26 mouse cellular contexts compared by ENCODE assay signal in the genomic region with DNA sequence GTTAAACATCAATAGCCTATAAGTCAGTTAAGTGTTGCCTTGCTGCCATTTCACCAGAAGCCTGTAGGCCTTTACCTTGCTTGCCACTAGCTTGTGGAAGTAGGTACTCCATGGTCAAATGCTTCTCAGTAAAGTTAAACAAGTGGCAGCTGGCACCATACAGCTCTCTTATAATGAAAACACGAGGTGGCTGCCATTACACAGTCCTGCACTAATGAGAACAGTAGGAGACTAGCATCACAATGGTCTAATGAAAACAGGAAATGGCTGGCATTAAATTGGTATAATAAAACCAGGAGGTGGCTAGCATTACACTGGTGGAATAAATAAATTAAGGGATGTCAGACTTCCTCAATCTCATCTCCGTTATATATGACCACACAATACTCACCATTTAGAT.
DNase-seq lines count a peak whose midpoint lies in the region; ATAC-seq and TF ChIP-seq lines count a peak whose summit lies in the region.
"Had no signal": no experiment of that assay in that cellular context is flagged by ENCODE, and none has a peak within 500 bp of the region (broad histone marks: within the 10 kb centered on the region; RNA-seq: fewer than 3 reads in every experiment).

No protein-coding gene starts in this region.

- no peak overlapping the region for H3K4me3 ChIP-seq in forebrain, embryonic 12.5 days (replicated peaks)
- no peak overlapping the region for H3K4me3 ChIP-seq in forebrain, embryonic 10.5 days
- H3K4me3 ChIP-seq in hindbrain, embryonic 15.5 days: no peak overlapping the region
- H3K4me3 ChIP-seq in hindbrain, postnatal 0 days (ENCODE audit: low read length): no peak overlapping the region
- H3K4me3 ChIP-seq: heart, embryonic 15.5 days; layer of hippocampus, adult 2 months; left cerebral cortex, adult 2 months; liver, embryonic 12.5 days had no signal

- no peak overlapping the region for H3K4me2 ChIP-seq in forebrain, embryonic 12.5 days
- no peak overlapping the region for H3K4me2 ChIP-seq in hindbrain, embryonic 15.5 days
- H3K4me2 ChIP-seq in hindbrain, postnatal 0 days (ENCODE audit: low read depth, low read length): no peak overlapping the region
- H3K4me2 ChIP-seq: heart, embryonic 15.5 days; liver, embryonic 12.5 days; midbrain, embryonic 11.5 days had no signal

- H3K27me3 ChIP-seq in forebrain, embryonic 12.5 days: no peaks in the 10 kb centered on the region
- H3K27me3 ChIP-seq in forebrain, embryonic 10.5 days (ENCODE audit: poor library complexity, severe bottlenecking): no peaks in the 10 kb centered on the region
- no peaks in the 10 kb centered on the region for H3K27me3 ChIP-seq in hindbrain, embryonic 15.5 days
- H3K27me3 ChIP-seq in hindbrain, postnatal 0 days (ENCODE audit: insufficient read depth, low read length): no peaks in the 10 kb centered on the region
- H3K27me3 ChIP-seq: heart, embryonic 15.5 days; liver, embryonic 12.5 days; Patski had no signal

- H3K9me3 ChIP-seq in forebrain, embryonic 12.5 days: no peaks in the 10 kb centered on the region
- H3K9me3 ChIP-seq in forebrain, embryonic 10.5 days: no peaks in the 10 kb centered on the region
- no peaks in the 10 kb centered on the region for H3K9me3 ChIP-seq in hindbrain, embryonic 15.5 days
- no peaks in the 10 kb centered on the region for H3K9me3 ChIP-seq in hindbrain, postnatal 0 days (ENCODE audit: low read length)
- H3K9me3 ChIP-seq: G1E; heart, embryonic 15.5 days; liver, embryonic 12.5 days had no signal

- H3K27ac ChIP-seq in forebrain, embryonic 12.5 days: no peak overlapping the region
- H3K27ac ChIP-seq in forebrain, embryonic 10.5 days: no peak overlapping the region
- H3K27ac ChIP-seq in hindbrain, embryonic 15.5 days (replicated peaks): no peak overlapping the region
- no peak overlapping the region for H3K27ac ChIP-seq in hindbrain, postnatal 0 days
- H3K27ac ChIP-seq: heart, embryonic 15.5 days; layer of hippocampus, adult 2 months; left cerebral cortex, adult 2 months; liver, embryonic 12.5 days had no signal

- H3K36me3 ChIP-seq in forebrain, embryonic 12.5 days (replicated peaks): no peaks in the 10 kb centered on the region
- H3K36me3 ChIP-seq in forebrain, embryonic 10.5 days (replicated peaks): no peaks in the 10 kb centered on the region
- H3K36me3 ChIP-seq in hindbrain, embryonic 15.5 days: no peaks in the 10 kb centered on the region
- no peaks in the 10 kb centered on the region for H3K36me3 ChIP-seq in hindbrain, postnatal 0 days (ENCODE audit: insufficient read depth, low read length)
- H3K36me3 ChIP-seq: G1E; heart, embryonic 15.5 days; liver, embryonic 12.5 days had no signal

- H3K9ac ChIP-seq in forebrain, embryonic 12.5 days: no peak overlapping the region
- no peak overlapping the region for H3K9ac ChIP-seq in hindbrain, embryonic 15.5 days
- H3K9ac ChIP-seq in hindbrain, postnatal 0 days (replicated peaks; ENCODE audit: low read length): no peak overlapping the region
- H3K9ac ChIP-seq: heart, embryonic 15.5 days; liver, embryonic 12.5 days; liver, postnatal 0 days had no signal

- WGBS in forebrain, embryonic 12.5 days: 22% methylated on average over 2 of the region's 2 CpGs
- WGBS in forebrain, embryonic 10.5 days: 63% methylated on average over 2 of the region's 2 CpGs
- 27% methylated on average over 2 of the region's 2 CpGs for WGBS in hindbrain, embryonic 15.5 days
- whole genome bisulfite sequencing in hindbrain, postnatal 0 days: 36% methylated on average over 2 of the region's 2 CpGs

- peak; percentile 72 for ATAC-seq in forebrain, embryonic 12.5 days (ENCODE audit: low FRiP score)
- ATAC-seq in hindbrain, embryonic 15.5 days (ENCODE audit: low FRiP score, low read depth): peak; percentile 47; the same call in 1 of the 2 replicates
- no peak for ATAC-seq in hindbrain, postnatal 0 days
- ATAC-seq: liver, embryonic 12.5 days; liver, postnatal 0 days; Patski had no signal

- no peaks in the 10 kb centered on the region; the same call in 1 of the 2 replicates for H3K4me1 ChIP-seq in forebrain, embryonic 12.5 days
- no peaks in the 10 kb centered on the region for H3K4me1 ChIP-seq in forebrain, embryonic 10.5 days
- H3K4me1 ChIP-seq in hindbrain, embryonic 15.5 days (replicated peaks): 0 out of 2 replicates have a peak, but pooled peaks cover 3% of the 10 kb centered on the region
- H3K4me1 ChIP-seq in hindbrain, postnatal 0 days (ENCODE audit: insufficient read depth, low read length): no peaks in the 10 kb centered on the region
- H3K4me1 ChIP-seq: heart, embryonic 15.5 days; liver, embryonic 12.5 days had no signal

- no peak for TF ChIP-seq CTCF in hindbrain, postnatal 0 days (IDR thresholded peaks at IDR 0.05; ENCODE audit: low read depth)

- DNase-seq in forebrain, embryonic 10.5 days (ENCODE audit: extremely low spot score, low spot score): no peak
- no peak for DNase-seq in hindbrain, postnatal 0 days (ENCODE audit: low spot score)
- peak; percentile 14 for DNase-seq in Muller cell, postnatal 12 days (ENCODE audit: inconsistent ontology term)
- DNase-seq in hindlimb bud, embryonic 11.5 days (ENCODE audit: extremely low spot score, low read depth, low spot score): peak; percentile 12
- DNase-seq in spleen, adult 18-20 months: no peak
- DNase-seq in B cell, adult 2 months: no peak
- DNase-seq: adrenal gland, postnatal 10 days; cerebellum, adult 11 months; cerebellum, adult 9-10 months; cerebellum, postnatal 36 days; gastrocnemius, postnatal 14 days; kidney, adult 18-20 months; kidney, postnatal 36 days; liver, postnatal 0 days; lung, postnatal 36 days; right cerebral cortex, postnatal 4 days; thymus, adult 2 months had no signal

Comparison
In these comparisons a context has a peak if more than half of its experiments do, and no peak if none do; other contexts are left out.
1. DNase-seq: peak in Muller cell, postnatal 12 days (single experiment) and hindlimb bud, embryonic 11.5 days (single experiment); none in forebrain, embryonic 10.5 days (single experiment), hindbrain, postnatal 0 days (single experiment), spleen, adult 18-20 months (0 of 2) and B cell, adult 2 months (0 of 2).